Mouse (Mus musculus) stomach, embryonic 14.5 days (tissue): Measurements from ENCODE around the gene Ephx1. TPM values are rescaled to one million over a fixed set of nuclear protein-coding genes. Genes with fewer than 3 reads are reported as not detected.
A peak's percentile ranks its signal among the peaks of the same experiment; 100 is the strongest.

Experiments
- ATAC-seq: fragments of 200-750 bp; cut with Nextera tagmentation; 2 replicates; pipeline ENCODE4 v1.8.0; 2017; ENCODE audit warnings: low read depth, moderate TSS enrichment; ENCODE audit not compliant: insufficient number of reproducible peaks, insufficient read depth, low FRiP score
- H3K27ac ChIP-seq: fragments of 300-500 bp; sonication (generic); 2 replicates; pipeline ENCODE4 v1.5.1; 2014; ENCODE audit warnings: mild to moderate bottlenecking, low read length, moderate library complexity, mixed read lengths
- H3K27me3 ChIP-seq: fragments of 300-500 bp; sonication (generic); 2 replicates; pipeline ENCODE4 v1.6.1; 2014; ENCODE audit warnings: low read length, control low read depth, mixed read lengths; ENCODE audit not compliant: control insufficient read depth, insufficient read depth
- H3K36me3 ChIP-seq: fragments of 300-500 bp; sonication (generic); 2 replicates; pipeline ENCODE4 v1.6.1; 2014; ENCODE audit warnings: mild to moderate bottlenecking, control low read depth, low read length, moderate library complexity, mixed read lengths; ENCODE audit not compliant: control insufficient read depth, insufficient read depth
- H3K4me1 ChIP-seq: fragments of 300-500 bp; sonication (generic); 2 replicates; pipeline ENCODE4 v1.6.1; 2014; ENCODE audit warnings: low read length, control low read depth, mixed read lengths; ENCODE audit not compliant: control insufficient read depth, insufficient read depth
- H3K4me2 ChIP-seq: fragments of 300-500 bp; sonication (generic); replicated peaks from 2 replicates; pipeline ENCODE4 v1.6.1; 2014; ENCODE audit warnings: low read depth, low read length, control low read depth
- H3K4me3 ChIP-seq: fragments of 300-500 bp; sonication (generic); 2 replicates; pipeline ENCODE4 v1.5.1; 2014; ENCODE audit warnings: low read depth, low read length, control low read depth
- H3K9ac ChIP-seq: fragments of 300-500 bp; sonication (generic); replicated peaks from 2 replicates; pipeline ENCODE4 v1.6.1; 2014; ENCODE audit warnings: low read depth, mild to moderate bottlenecking, control low read depth, low read length, moderate library complexity, mixed read lengths
- H3K9me3 ChIP-seq: fragments of 300-500 bp; sonication (generic); 2 replicates; pipeline ENCODE4 v1.6.1; 2016; ENCODE audit warnings: low read depth, low read length, control low read depth; ENCODE audit not compliant: control insufficient read depth
- WGBS: fragments of 180-500 bp; shearing (Covaris S2); extraction: QIAGEN DNeasy Blood & Tissue Kit; methylation state at CpG from one replicate; pipeline ENCODE4 v1.1.7; 2014; 5-methylcytosine and 5-hydroxymethylcytosine counted together
- polyA plus RNA-seq: library from polyadenylated mRNA; unstranded; fragments of >200 nt; fragmentation: Nextera tagmentation; extraction: Ambion mirVana; gene quantifications from 2 replicates; pipeline ENCODE4 v1.2.1, GENCODE M21; 2014

The Ephx1 gene
- polyA plus RNA-seq, 1 experiment from 2014 or later: 6.4 TPM

GRCm38 (mm10) chr1:181017212-181017711 lies 3.4 kb downstream of the Ephx1 start:
- peak; percentile 86 for ATAC-seq
- H3K27ac ChIP-seq: no peak overlapping the region
- under 1% methylated on average over 22 of the region's 22 CpGs for WGBS

GRCm38 (mm10) chr1:181016532-181017131 lies 4.1 kb downstream of the Ephx1 start:
- H3K4me3 ChIP-seq: peak overlapping the region; percentile 42
- peak; percentile 46 for ATAC-seq

More at GRCm38 (mm10) chr1:181017212-181017711, 3.4 kb downstream of the Ephx1 start:
- Histone ChIP-seq H3K36me3 (no peaks in the 10 kb centered on the region), H3K9ac (peak overlapping the region; percentile 25; the same call in 1 of the 2 replicates), H3K4me2 (peak overlapping the region; percentile 98), H3K9me3 (no peaks in the 10 kb centered on the region), H3K4me3 (peak overlapping the region; percentile 42), H3K4me1 (no peaks in the 10 kb centered on the region; the same call in 1 of the 2 replicates), H3K27me3 (no peaks in the 10 kb centered on the region)

GRCm38 (mm10) chr1:181016045-181016444 lies 4.7 kb downstream of the Ephx1 start:
- Histone ChIP-seq H3K4me1 (no peaks in the 10 kb centered on the region; the same call in 1 of the 2 replicates), H3K27me3 (no peaks in the 10 kb centered on the region), H3K9me3 (no peaks in the 10 kb centered on the region), H3K4me3 (no peak overlapping the region), H3K4me2 (peak overlapping the region; percentile 98), H3K9ac (no peak overlapping the region), H3K27ac (no peak overlapping the region), H3K36me3 (no peaks in the 10 kb centered on the region)
- no peak for ATAC-seq
- 82% methylated on average over 4 of the region's 4 CpGs for WGBS

More at GRCm38 (mm10) chr1:181016532-181017131, 4.1 kb downstream of the Ephx1 start:
- Histone ChIP-seq H3K9me3 (no peaks in the 10 kb centered on the region), H3K27me3 (no peaks in the 10 kb centered on the region), H3K4me2 (peak overlapping the region; percentile 98), H3K4me1 (no peaks in the 10 kb centered on the region; the same call in 1 of the 2 replicates), H3K27ac (no peak overlapping the region), H3K9ac (peak overlapping the region; percentile 25; the same call in 1 of the 2 replicates), H3K36me3 (no peaks in the 10 kb centered on the region)
- 2% methylated on average over 21 of the region's 21 CpGs for WGBS

- Histone ChIP-seq H3K4me1 (no peaks in the 10 kb centered on the region; the same call in 1 of the 2 replicates), H3K4me3 (no peak overlapping the region), H3K27ac (no peak overlapping the region), H3K27me3 (no peaks in the 10 kb centered on the region), H3K36me3 (no peaks in the 10 kb centered on the region), H3K4me2 (no peak overlapping the region), H3K9ac (no peak overlapping the region), H3K9me3 (no peaks in the 10 kb centered on the region)
- ATAC-seq: no peak
Measured at GRCm38 (mm10) chr1:181015558-181015957, 5.1 kb downstream of the Ephx1 start.

- H3K27ac ChIP-seq: no peak overlapping the region
- no peaks in the 10 kb centered on the region for H3K9me3 ChIP-seq
- H3K9ac ChIP-seq: no peak overlapping the region
- no peaks in the 10 kb centered on the region for H3K36me3 ChIP-seq
- 70% methylated on average over 6 of the region's 6 CpGs for WGBS
- H3K4me1 ChIP-seq: no peaks in the 10 kb centered on the region; the same call in 1 of the 2 replicates
- no peaks in the 10 kb centered on the region for H3K27me3 ChIP-seq
- no peak overlapping the region for H3K4me3 ChIP-seq
- no peak for ATAC-seq
- no peak overlapping the region for H3K4me2 ChIP-seq
Measured at GRCm38 (mm10) chr1:181014731-181015500, 5.8 kb downstream of the Ephx1 start.

- no peak overlapping the region for H3K4me2 ChIP-seq
- ATAC-seq: no peak
- 69% methylated on average over 6 of the region's 6 CpGs for WGBS
- H3K36me3 ChIP-seq: no peaks in the 10 kb centered on the region
- H3K27ac ChIP-seq: no peak overlapping the region
- no peak overlapping the region for H3K4me3 ChIP-seq
- no peaks in the 10 kb centered on the region; the same call in 1 of the 2 replicates for H3K4me1 ChIP-seq
- no peaks in the 10 kb centered on the region for H3K9me3 ChIP-seq
- no peaks in the 10 kb centered on the region for H3K27me3 ChIP-seq
- no peak overlapping the region for H3K9ac ChIP-seq
Measured at GRCm38 (mm10) chr1:181013446-181013845, 7.3 kb downstream of the Ephx1 start.

GRCm38 (mm10) chr1:181012416-181012815 lies 8.3 kb downstream of the Ephx1 start:
- Histone ChIP-seq H3K27me3 (no peaks in the 10 kb centered on the region), H3K36me3 (no peaks in the 10 kb centered on the region), H3K9me3 (no peaks in the 10 kb centered on the region), H3K9ac (no peak overlapping the region), H3K27ac (no peak overlapping the region), H3K4me1 (no peaks in the 10 kb centered on the region; the same call in 1 of the 2 replicates), H3K4me2 (no peak overlapping the region), H3K4me3 (no peak overlapping the region)
- 77% methylated on average over 3 of the region's 3 CpGs for WGBS
- ATAC-seq: no peak

- H3K27me3 ChIP-seq: no peaks in the 10 kb centered on the region
- WGBS: 79% methylated on average over 5 of the region's 5 CpGs
- H3K36me3 ChIP-seq: no peaks in the 10 kb centered on the region
- no peak overlapping the region for H3K4me3 ChIP-seq
- no peaks in the 10 kb centered on the region for H3K9me3 ChIP-seq
- no peak for ATAC-seq
- no peak overlapping the region for H3K4me2 ChIP-seq
- no peak overlapping the region for H3K9ac ChIP-seq
- no peak overlapping the region for H3K27ac ChIP-seq
- no peaks in the 10 kb centered on the region; the same call in 1 of the 2 replicates for H3K4me1 ChIP-seq
Measured at GRCm38 (mm10) chr1:181011601-181012000, 9.1 kb downstream of the Ephx1 start.
